Mouse (Mus musculus) lung, postnatal 0 days (tissue): ENCODE results near the gene Abi3bp. TPM values are rescaled to one million over a fixed set of nuclear protein-coding genes. Genes with fewer than 3 reads are reported as not detected.

Experiments used
- ATAC-seq: fragments of 200-750 bp; cut with Nextera tagmentation; 2 replicates; pipeline ENCODE4 v1.8.0; 2017; ENCODE audit warnings: moderate library complexity
- DNase-seq: peaks from one replicate; pipeline ENCODE4 v3.0.0-alpha.2; 2016; ENCODE audit warnings: low spot score
- H3K27ac ChIP-seq: fragments of 300-500 bp; sonication (generic); 2 replicates; pipeline ENCODE4 v1.5.1; 2014; ENCODE audit warnings: antibody characterized with exemption, mild to moderate bottlenecking, low read length, mixed read lengths
- H3K27me3 ChIP-seq: fragments of 300-500 bp; sonication (generic); replicated peaks from 2 replicates; pipeline ENCODE4 v1.6.1; 2014; ENCODE audit warnings: low read length, mixed read lengths; ENCODE audit not compliant: insufficient read depth
- H3K36me3 ChIP-seq: fragments of 300-500 bp; sonication (generic); 2 replicates; pipeline ENCODE4 v1.6.1; 2014; ENCODE audit warnings: low read length, mixed read lengths; ENCODE audit not compliant: insufficient read depth
- H3K4me1 ChIP-seq: fragments of 300-500 bp; sonication (generic); 2 replicates; pipeline ENCODE4 v1.6.1; 2014; ENCODE audit warnings: antibody characterized with exemption, low read depth, low read length, mixed read lengths; ENCODE audit not compliant: insufficient read depth
- H3K4me2 ChIP-seq: fragments of 300-500 bp; sonication (generic); replicated peaks from 2 replicates; pipeline ENCODE4 v1.6.1; 2014; ENCODE audit warnings: low read depth, mild to moderate bottlenecking, low read length, moderate library complexity, mixed read lengths
- H3K4me3 ChIP-seq: fragments of 300-500 bp; sonication (generic); 2 replicates; pipeline ENCODE4 v1.5.1; 2014; ENCODE audit warnings: low read depth, low read length
- H3K9ac ChIP-seq: fragments of 300-500 bp; sonication (generic); replicated peaks from 2 replicates; pipeline ENCODE4 v1.6.1; 2014; ENCODE audit warnings: low read depth, mild to moderate bottlenecking
- H3K9me3 ChIP-seq: fragments of 300-500 bp; sonication (generic); 2 replicates; pipeline ENCODE4 v1.6.1; 2016; ENCODE audit warnings: low read length, mixed read lengths
- CTCF ChIP-seq: IDR thresholded peaks from 2 replicates; pipeline ENCODE4 v1.5.1; 2016; ENCODE audit warnings: antibody characterized with exemption, mild to moderate bottlenecking
- EP300 ChIP-seq: IDR thresholded peaks from 2 replicates; pipeline ENCODE4 v1.6.1; 2016; ENCODE audit warnings: antibody characterized with exemption, mild to moderate bottlenecking, control low read depth
- WGBS: fragments of 180-500 bp; shearing (Covaris S2); extraction: QIAGEN DNeasy Blood & Tissue Kit; methylation state at CpG from one replicate; pipeline ENCODE4 v1.1.7; 2014; 5-methylcytosine and 5-hydroxymethylcytosine counted together
- polyA plus RNA-seq: library from polyadenylated mRNA; unstranded; fragments of >200 nt; fragmentation: Nextera tagmentation; extraction: Ambion mirVana; gene quantifications from 2 replicates; pipeline ENCODE4 v1.2.1, GENCODE M21; 2015

Gene Abi3bp
- polyA plus RNA-seq, 1 experiment from 2014 or later, result 8.4 TPM

DNA sequence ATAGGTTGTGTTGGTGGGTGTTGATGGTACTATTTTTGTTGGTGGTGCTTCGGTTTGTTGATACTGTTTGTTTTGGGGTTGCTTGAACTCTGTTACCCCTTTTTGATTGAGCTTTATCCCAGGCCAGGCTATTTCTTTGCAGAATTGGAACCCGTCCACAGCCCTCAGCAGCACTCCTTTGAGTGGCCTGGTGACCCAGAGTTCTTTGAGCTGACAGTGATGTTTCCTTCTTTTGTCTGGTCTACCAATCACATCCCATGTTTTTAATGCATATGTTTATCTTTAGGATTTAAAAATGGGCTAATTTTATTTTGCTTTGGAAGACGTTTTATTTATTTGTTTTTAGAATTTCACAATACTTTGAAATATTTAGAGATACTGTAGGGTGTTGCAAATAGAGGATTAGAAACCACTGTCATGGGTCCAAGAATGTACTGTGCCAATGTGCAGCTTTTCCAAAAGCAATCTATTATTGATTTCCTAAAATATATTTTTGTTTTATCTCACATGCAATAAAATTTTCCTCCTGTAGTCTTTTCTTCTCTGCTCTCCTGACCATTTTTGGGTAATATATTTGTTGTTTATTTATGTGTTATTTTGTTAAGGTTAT, 50.5 kb downstream of the Abi3bp start:
- Histone ChIP-seq H3K27me3 (no peaks in the 10 kb centered on the region), H3K4me1 (no peaks in the 10 kb centered on the region), H3K9me3 (no peaks in the 10 kb centered on the region), H3K4me2 (no peak overlapping the region), H3K4me3 (no peak overlapping the region), H3K36me3 (no peaks in the 10 kb centered on the region), H3K9ac (no peak overlapping the region), H3K27ac (no peak overlapping the region)
- TF ChIP-seq CTCF (no peak), EP300 (no peak)
- no peak for ATAC-seq
- 41% methylated on average over 3 of the region's 3 CpGs for WGBS
- peak; percentile 33 for DNase-seq

DNA sequence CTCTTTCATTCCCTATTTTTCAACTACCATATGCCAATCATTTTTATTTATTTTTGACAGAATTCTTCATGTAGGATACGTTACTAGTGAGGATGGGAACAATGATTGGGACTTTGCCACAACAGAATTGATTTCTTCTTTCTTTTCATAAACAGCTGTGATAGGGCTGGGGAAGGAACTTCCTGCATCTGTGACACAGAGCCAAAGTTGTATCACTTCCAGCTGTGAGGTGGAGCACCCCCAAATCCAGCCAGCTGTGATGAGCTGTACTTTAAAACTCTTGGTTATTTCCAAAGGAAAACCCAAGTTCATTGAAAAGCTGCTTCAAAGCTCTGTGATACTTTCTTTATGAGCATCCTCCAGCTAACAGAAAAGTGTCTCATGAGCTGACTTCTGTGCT, 101.9 kb downstream of the Abi3bp start:
- Histone ChIP-seq H3K4me2 (no peak overlapping the region), H3K9ac (no peak overlapping the region), H3K27ac (no peak overlapping the region), H3K9me3 (no peaks in the 10 kb centered on the region), H3K36me3 (no peaks in the 10 kb centered on the region), H3K27me3 (no peaks in the 10 kb centered on the region), H3K4me1 (no peaks in the 10 kb centered on the region), H3K4me3 (no peak overlapping the region)
- DNase-seq, result no peak
- TF ChIP-seq EP300, result no peak
- TF ChIP-seq CTCF, result no peak
- no peak for ATAC-seq
- 56% methylated on average over 1 of the region's 1 CpGs for WGBS

DNA sequence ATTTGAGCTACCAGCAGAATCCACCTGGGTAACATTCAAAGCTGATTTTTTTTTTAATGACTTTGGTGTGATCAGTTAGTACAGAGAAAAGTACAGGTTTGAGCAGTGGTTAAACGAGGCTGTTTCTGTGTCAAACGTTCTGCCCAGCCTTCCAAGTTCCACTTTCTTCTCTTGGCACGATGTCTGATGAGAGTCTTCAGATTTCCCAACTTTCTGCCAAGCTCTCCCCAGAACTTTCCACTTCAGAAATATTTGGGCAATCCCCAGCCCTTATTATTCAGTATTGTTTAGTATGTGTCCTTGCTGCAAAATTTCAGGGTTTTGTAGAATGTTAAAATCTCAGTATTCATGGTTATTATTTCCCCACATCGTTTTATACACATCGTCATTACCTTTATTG, 115.9 kb downstream of the Abi3bp start:
- no peak overlapping the region for H3K27ac ChIP-seq
- DNase-seq, result no peak
- H3K4me1 ChIP-seq, result no peaks in the 10 kb centered on the region
- no peak for TF ChIP-seq CTCF
- TF ChIP-seq EP300, result no peak
- no peak for ATAC-seq
- no peaks in the 10 kb centered on the region for H3K27me3 ChIP-seq
- no peak overlapping the region for H3K9ac ChIP-seq
- WGBS, result 70% methylated on average over 5 of the region's 5 CpGs
- no peaks in the 10 kb centered on the region for H3K9me3 ChIP-seq
- no peaks in the 10 kb centered on the region for H3K36me3 ChIP-seq
- no peak overlapping the region for H3K4me3 ChIP-seq
- no peak overlapping the region for H3K4me2 ChIP-seq

DNA sequence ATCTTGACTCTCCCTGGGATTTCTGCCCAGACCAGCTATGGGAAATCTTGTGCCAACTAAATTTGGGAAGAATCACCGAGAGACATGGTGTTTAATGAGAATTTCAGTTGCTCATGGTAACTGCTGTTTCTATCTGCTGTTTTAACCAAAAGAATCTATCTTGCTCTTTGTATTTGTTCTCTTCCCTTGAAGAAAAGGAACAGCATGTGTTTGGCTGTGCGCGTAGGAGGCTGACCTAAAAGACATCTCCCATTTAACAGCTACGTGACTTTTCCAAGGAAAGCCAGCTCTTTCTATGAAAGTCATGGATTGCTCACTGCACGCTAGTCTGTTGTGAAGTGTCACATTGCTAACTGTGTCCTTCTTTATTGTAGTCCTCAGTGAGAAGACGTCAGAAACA, 117.2 kb downstream of the Abi3bp start:
- TF ChIP-seq EP300 (no peak), CTCF (no peak)
- ATAC-seq, result no peak

DNA sequence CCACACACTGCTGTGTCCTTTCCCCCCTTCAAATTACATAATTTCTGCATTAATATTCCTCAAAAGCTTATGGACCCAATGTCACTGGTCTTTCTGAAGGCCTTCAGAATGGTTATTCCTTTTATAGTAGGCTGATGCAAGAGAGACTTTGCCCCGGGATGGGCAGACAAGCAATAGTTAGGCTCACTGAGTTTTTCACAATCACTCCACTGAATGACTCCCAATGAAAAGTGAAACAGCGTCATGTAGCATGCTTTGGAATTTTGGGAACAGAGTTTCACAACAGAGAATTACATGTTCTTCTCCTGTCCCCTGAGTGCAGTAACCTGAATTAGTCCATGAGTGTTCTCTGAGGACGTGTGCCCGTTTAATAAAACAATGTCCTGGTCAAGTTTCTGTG, 120.7 kb downstream of the Abi3bp start:
- TF ChIP-seq EP300, result no peak
- TF ChIP-seq CTCF, result no peak
- H3K9me3 ChIP-seq, result no peaks in the 10 kb centered on the region
- WGBS, result 91% methylated on average over 4 of the region's 4 CpGs
- H3K36me3 ChIP-seq, result no peaks in the 10 kb centered on the region
- no peak overlapping the region for H3K4me3 ChIP-seq
- no peak overlapping the region for H3K27ac ChIP-seq
- H3K27me3 ChIP-seq, result no peaks in the 10 kb centered on the region
- H3K4me2 ChIP-seq, result no peak overlapping the region
- H3K9ac ChIP-seq, result no peak overlapping the region
- H3K4me1 ChIP-seq, result no peaks in the 10 kb centered on the region
- DNase-seq, result no peak
- no peak for ATAC-seq

More for the DNA sequence above, 117.2 kb downstream of the Abi3bp start:
- Histone ChIP-seq H3K9ac (no peak overlapping the region), H3K4me3 (no peak overlapping the region), H3K4me2 (no peak overlapping the region), H3K4me1 (no peaks in the 10 kb centered on the region), H3K27ac (no peak overlapping the region), H3K9me3 (no peaks in the 10 kb centered on the region), H3K36me3 (no peaks in the 10 kb centered on the region), H3K27me3 (no peaks in the 10 kb centered on the region)
- WGBS, result 86% methylated on average over 6 of the region's 6 CpGs
- DNase-seq, result no peak

DNA sequence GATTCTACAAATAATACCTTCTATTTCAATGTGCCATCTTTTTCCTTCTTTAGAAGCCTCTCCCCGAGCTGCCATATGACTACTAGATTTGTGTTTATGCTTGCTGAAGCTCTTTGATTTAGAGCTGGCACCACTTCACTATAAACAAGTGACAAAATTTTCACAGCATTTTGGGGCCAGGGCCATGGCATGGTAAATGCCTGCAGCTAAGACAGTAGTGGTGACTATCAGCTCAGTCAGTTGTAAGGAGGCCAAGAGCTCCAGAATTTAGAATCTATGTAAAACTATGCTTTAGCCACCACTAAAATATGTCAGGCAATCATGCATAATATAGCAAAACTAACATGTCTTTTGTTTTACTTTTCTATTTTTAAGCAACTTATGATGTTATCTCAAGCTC, 124.7 kb downstream of the Abi3bp start:
- Histone ChIP-seq H3K27ac (no peak overlapping the region), H3K9ac (no peak overlapping the region), H3K36me3 (no peaks in the 10 kb centered on the region), H3K4me2 (no peak overlapping the region), H3K4me3 (no peak overlapping the region), H3K4me1 (no peaks in the 10 kb centered on the region), H3K27me3 (no peaks in the 10 kb centered on the region), H3K9me3 (no peaks in the 10 kb centered on the region)
- WGBS, result 65% methylated on average over 1 of the region's 1 CpGs
- ATAC-seq (no peak), DNase-seq (no peak)
- no peak for TF ChIP-seq CTCF
- TF ChIP-seq EP300, result no peak

DNA sequence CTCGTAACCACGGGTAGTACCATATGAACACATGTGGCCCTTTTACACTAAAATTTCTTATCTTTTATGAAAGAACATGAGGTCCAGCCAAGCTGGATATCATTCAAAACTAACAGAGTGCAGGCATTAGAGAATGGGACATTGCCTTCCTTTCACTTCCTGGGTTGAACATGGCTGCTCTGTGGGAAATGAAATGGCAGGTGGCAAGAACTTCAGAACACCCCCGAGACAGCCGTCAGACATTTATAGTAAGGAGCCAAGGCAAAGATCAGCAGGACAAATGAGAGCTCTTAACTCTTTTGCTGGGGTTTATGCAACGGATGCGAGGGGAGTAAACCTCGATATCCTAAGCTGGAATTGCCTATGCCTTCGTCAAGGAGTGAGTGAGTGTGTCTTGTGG, 132.9 kb downstream of the Abi3bp start:
- Histone ChIP-seq H3K4me3 (no peak overlapping the region), H3K36me3 (no peaks in the 10 kb centered on the region), H3K9ac (no peak overlapping the region), H3K4me2 (no peak overlapping the region), H3K27me3 (no peaks in the 10 kb centered on the region), H3K9me3 (no peaks in the 10 kb centered on the region), H3K4me1 (no peaks in the 10 kb centered on the region), H3K27ac (no peak overlapping the region)
- peak; percentile 40; the same call in 1 of the 2 replicates for ATAC-seq
- DNase-seq, result peak; percentile 45
- no peak for TF ChIP-seq CTCF
- TF ChIP-seq EP300, result no peak
- WGBS, result 66% methylated on average over 8 of the region's 8 CpGs
